Mouse (Mus musculus) limb, embryonic 14.5 days (tissue): ENCODE data around the gene Fam216b. TPM values are rescaled to one million over a fixed set of nuclear protein-coding genes. Genes with fewer than 3 reads are reported as not detected.

Source experiments
- ATAC-seq: fragments of 200-750 bp; cut with Nextera tagmentation; 2 replicates; pipeline ENCODE4 v1.8.0; 2017; ENCODE audit warnings: low read depth, moderate number of reproducible peaks, moderate TSS enrichment; ENCODE audit not compliant: low FRiP score
- DNase-seq: peaks from one replicate; pipeline ENCODE4 v3.0.0-alpha.2; 2015; ENCODE audit warnings: low spot score
- H3K27ac ChIP-seq: fragments of 300-500 bp; sonication (generic); replicated peaks from 2 replicates; pipeline ENCODE4 v1.5.1; 2014; ENCODE audit warnings: low read depth, mild to moderate bottlenecking, low read length, moderate library complexity, mixed read lengths
- H3K27me3 ChIP-seq: fragments of 300-500 bp; sonication (generic); 2 replicates; pipeline ENCODE4 v1.6.1; 2014; ENCODE audit warnings: low read length, mixed read lengths; ENCODE audit not compliant: control insufficient read depth, insufficient read depth
- H3K36me3 ChIP-seq: fragments of 300-500 bp; sonication (generic); 2 replicates; pipeline ENCODE4 v1.6.1; 2014; ENCODE audit warnings: mild to moderate bottlenecking, low read length, moderate library complexity, mixed read lengths; ENCODE audit not compliant: control insufficient read depth, insufficient read depth
- H3K4me1 ChIP-seq: fragments of 300-500 bp; sonication (generic); 2 replicates; pipeline ENCODE4 v1.6.1; 2014; ENCODE audit warnings: antibody characterized with exemption, low read length, mixed read lengths; ENCODE audit not compliant: control insufficient read depth, insufficient read depth
- H3K4me2 ChIP-seq: fragments of 300-500 bp; sonication (generic); replicated peaks from 2 replicates; pipeline ENCODE4 v1.6.1; 2014; ENCODE audit warnings: low read depth, mild to moderate bottlenecking, low read length, moderate library complexity; ENCODE audit not compliant: severe bottlenecking
- H3K4me3 ChIP-seq: fragments of 300-500 bp; sonication (generic); replicated peaks from 2 replicates; pipeline ENCODE4 v1.5.1; 2014; ENCODE audit warnings: low read length
- H3K9ac ChIP-seq: fragments of 300-500 bp; sonication (generic); 2 replicates; pipeline ENCODE4 v1.6.1; 2014; ENCODE audit warnings: mild to moderate bottlenecking, low read depth, low read length, moderate library complexity; ENCODE audit not compliant: severe bottlenecking
- H3K9me3 ChIP-seq: fragments of 300-500 bp; sonication (generic); 2 replicates; pipeline ENCODE4 v1.6.1; 2016; ENCODE audit warnings: low read length; ENCODE audit not compliant: control insufficient read depth
- POLR2A ChIP-seq: fragments of 200-500 bp; IDR thresholded peaks from 2 replicates; pipeline ENCODE4 v1.8.0; 2012; ENCODE audit warnings: inconsistent platforms, mild to moderate bottlenecking, moderate library complexity, borderline replicate concordance; ENCODE audit not compliant: insufficient read depth, insufficient read length; ENCODE audit errors: extremely low read depth
- WGBS: fragments of 180-500 bp; shearing (Covaris S2); extraction: QIAGEN DNeasy Blood & Tissue Kit; methylation state at CpG from one replicate; pipeline ENCODE4 v1.1.7; 2014; 5-methylcytosine and 5-hydroxymethylcytosine counted together
- polyA plus RNA-seq, 2 experiments: library from polyadenylated mRNA; depleted of rRNA in 1 of 2; stranded (reverse) in 1 of 2; unstranded in 1 of 2; fragments of >200 nt; fragmentation: Nextera tagmentation in 1 of 2; extraction: Ambion mirVana in 1 of 2; gene quantifications; 2 replicates each; pipeline versions ENCODE4 v1.2.1 to v1.2.3; 2012 to 2014

The Fam216b gene
- polyA plus RNA-seq, 2 experiments, result not detected

DNA sequence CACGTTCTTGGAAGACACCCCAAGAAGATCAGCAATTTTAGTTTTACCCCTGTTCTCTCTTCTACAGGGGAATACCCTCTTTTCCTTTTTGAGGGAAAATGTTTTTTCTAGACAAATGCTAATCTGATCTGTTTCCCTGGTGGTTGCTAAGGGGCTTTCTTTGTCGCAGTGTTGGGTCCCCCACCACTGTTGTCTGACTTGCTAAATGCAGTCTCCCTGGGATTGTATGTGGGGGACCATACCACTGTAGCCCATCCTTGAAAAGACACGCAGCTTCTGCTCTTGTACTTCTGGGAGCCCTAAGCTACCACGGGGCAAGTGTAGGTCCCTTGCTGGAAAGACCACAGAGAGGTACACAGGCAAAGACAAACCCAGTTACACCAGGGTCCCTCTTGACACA lies 28.9 kb upstream of the Fam216b start:
- H3K4me1 ChIP-seq, result no peaks in the 10 kb centered on the region
- H3K4me2 ChIP-seq, result no peak overlapping the region
- no peak overlapping the region for H3K9ac ChIP-seq
- H3K4me3 ChIP-seq, result no peak overlapping the region
- H3K36me3 ChIP-seq, result no peaks in the 10 kb centered on the region
- TF ChIP-seq POLR2A, result no peak
- no peak for DNase-seq
- ATAC-seq, result no peak
- H3K27ac ChIP-seq, result no peak overlapping the region
- H3K27me3 ChIP-seq, result no peaks in the 10 kb centered on the region
- H3K9me3 ChIP-seq, result no peaks in the 10 kb centered on the region
- WGBS, result 69% methylated on average over 4 of the region's 4 CpGs

- ATAC-seq, result no peak
- 44% methylated on average over 2 of the region's 2 CpGs for WGBS
- no peak for TF ChIP-seq POLR2A
Measured at GRCm38 (mm10) chr14:78117268-78117667, 28.5 kb upstream of the Fam216b start.

DNA sequence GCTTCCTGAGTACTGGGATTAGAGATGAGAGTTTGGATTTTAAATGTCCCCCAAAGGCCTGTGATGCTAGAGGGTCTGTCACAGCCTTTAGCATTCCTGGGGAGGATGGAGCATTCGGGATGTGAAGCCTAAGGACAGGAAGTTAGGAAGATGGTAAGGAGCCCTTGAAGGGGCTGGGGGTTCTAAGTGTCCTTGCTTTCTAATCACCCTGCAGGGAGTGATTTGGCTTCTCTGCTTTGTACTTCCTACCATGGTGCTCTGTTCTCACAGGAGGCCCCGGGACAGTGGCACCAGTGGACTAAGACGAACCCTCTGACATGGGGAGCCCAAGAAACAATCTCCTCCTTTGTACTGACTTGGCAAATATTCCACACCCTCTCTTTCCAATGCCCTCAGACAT lies 23.7 kb upstream of the Fam216b start:
- no peak for TF ChIP-seq POLR2A
- no peaks in the 10 kb centered on the region for H3K4me1 ChIP-seq
- DNase-seq (no peak), ATAC-seq (no peak)
- H3K9me3 ChIP-seq, result no peaks in the 10 kb centered on the region
- no peak overlapping the region for H3K4me3 ChIP-seq
- H3K36me3 ChIP-seq, result no peaks in the 10 kb centered on the region
- H3K4me2 ChIP-seq, result no peak overlapping the region
- no peak overlapping the region for H3K27ac ChIP-seq
- 76% methylated on average over 3 of the region's 3 CpGs for WGBS
- no peaks in the 10 kb centered on the region for H3K27me3 ChIP-seq
- H3K9ac ChIP-seq, result no peak overlapping the region

More at GRCm38 (mm10) chr14:78117268-78117667, 28.5 kb upstream of the Fam216b start:
- Histone ChIP-seq H3K27ac (no peak overlapping the region), H3K27me3 (no peaks in the 10 kb centered on the region), H3K9me3 (no peaks in the 10 kb centered on the region), H3K4me3 (no peak overlapping the region), H3K4me2 (no peak overlapping the region), H3K36me3 (no peaks in the 10 kb centered on the region), H3K4me1 (no peaks in the 10 kb centered on the region), H3K9ac (no peak overlapping the region)
- no peak for DNase-seq

GRCm38 (mm10) chr14:78110871-78111270 lies 22.1 kb upstream of the Fam216b start:
- no peak for TF ChIP-seq POLR2A
- no peaks in the 10 kb centered on the region for H3K9me3 ChIP-seq
- DNase-seq, result no peak

DNA sequence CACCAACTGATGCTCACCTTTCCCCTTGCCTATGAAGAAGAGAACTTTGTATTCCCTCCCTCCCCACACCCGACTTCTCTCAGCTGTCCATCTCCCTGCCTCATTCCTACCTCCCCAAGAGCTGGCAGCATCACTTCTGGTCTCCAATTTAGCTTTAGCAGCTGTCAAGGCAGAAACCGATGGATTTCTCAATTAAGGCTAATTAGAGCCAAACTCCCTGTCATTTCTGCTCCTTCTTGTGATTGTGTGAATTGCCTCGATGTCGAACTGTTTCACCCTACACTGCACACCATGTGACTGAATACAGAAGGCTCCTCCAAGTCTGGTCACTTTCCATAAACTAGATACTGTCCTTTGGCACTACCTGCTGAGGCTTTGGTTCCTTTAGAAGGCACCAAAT lies 20.6 kb upstream of the Fam216b start:
- no peaks in the 10 kb centered on the region for H3K9me3 ChIP-seq
- H3K4me2 ChIP-seq, result no peak overlapping the region
- 52% methylated on average over 4 of the region's 4 CpGs for WGBS
- H3K27ac ChIP-seq, result no peak overlapping the region
- ATAC-seq, result no peak
- no peak overlapping the region for H3K4me3 ChIP-seq
- H3K36me3 ChIP-seq, result no peaks in the 10 kb centered on the region
- H3K9ac ChIP-seq, result no peak overlapping the region
- H3K27me3 ChIP-seq, result no peaks in the 10 kb centered on the region
- DNase-seq, result no peak
- TF ChIP-seq POLR2A, result no peak
- no peaks in the 10 kb centered on the region for H3K4me1 ChIP-seq

More at GRCm38 (mm10) chr14:78110871-78111270, 22.1 kb upstream of the Fam216b start:
- Histone ChIP-seq H3K4me2 (no peak overlapping the region), H3K4me1 (no peaks in the 10 kb centered on the region), H3K9ac (no peak overlapping the region), H3K27me3 (no peaks in the 10 kb centered on the region), H3K27ac (no peak overlapping the region), H3K36me3 (no peaks in the 10 kb centered on the region), H3K4me3 (no peak overlapping the region)
- WGBS, result 82% methylated on average over 3 of the region's 3 CpGs
- no peak for ATAC-seq

DNA sequence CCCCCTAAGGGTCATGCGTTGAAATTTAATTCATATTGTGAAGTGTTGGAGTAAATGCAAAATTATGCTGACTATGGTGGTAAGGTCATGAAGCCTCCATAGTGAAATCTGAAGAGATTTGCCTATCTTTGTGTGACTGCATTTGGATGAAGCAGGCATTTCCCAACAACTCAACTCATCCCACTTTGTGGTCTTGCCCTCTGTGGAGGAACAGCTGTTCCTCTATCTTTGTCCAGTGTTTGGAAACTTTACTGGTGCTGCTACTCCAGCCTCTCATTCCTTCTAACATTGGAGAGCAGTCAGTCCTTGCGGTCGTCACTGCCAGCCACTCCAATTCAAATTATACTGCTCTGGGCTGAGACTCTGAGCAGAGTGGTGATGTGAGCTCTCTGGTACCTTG lies 19.6 kb upstream of the Fam216b start:
- no peak for TF ChIP-seq POLR2A
- Histone ChIP-seq H3K4me1 (no peaks in the 10 kb centered on the region), H3K36me3 (no peaks in the 10 kb centered on the region), H3K27ac (no peak overlapping the region), H3K4me2 (no peak overlapping the region), H3K4me3 (no peak overlapping the region), H3K9ac (no peak overlapping the region), H3K9me3 (no peaks in the 10 kb centered on the region), H3K27me3 (no peaks in the 10 kb centered on the region)
- ATAC-seq, result no peak
- WGBS, result 74% methylated on average over 3 of the region's 3 CpGs
- peak; percentile 40 for DNase-seq
